Mouse (Mus musculus) small intestine, adult 2 months (tissue): Measurements from ENCODE around the gene Syne1. TPM values are rescaled to one million over a fixed set of nuclear protein-coding genes. Genes with fewer than 3 reads are reported as not detected.

ENCODE experiments used
- H3K27ac ChIP-seq: fragments of 200-500 bp; 2 replicates; pipeline ENCODE4 v1.5.1; 2012; ENCODE audit warnings: low read depth, low read length, control low read depth, inconsistent platforms; ENCODE audit not compliant: insufficient read depth
- H3K27me3 ChIP-seq: fragments of 200-500 bp; 2 replicates; pipeline ENCODE4 v1.6.1; 2012; ENCODE audit warnings: mild to moderate bottlenecking, moderate library complexity, low read length, inconsistent platforms; ENCODE audit not compliant: control insufficient read depth, insufficient read depth
- H3K36me3 ChIP-seq: fragments of 200-500 bp; 2 replicates; pipeline ENCODE4 v1.6.1; 2012; ENCODE audit warnings: mild to moderate bottlenecking, low read length, control low read depth, inconsistent platforms; ENCODE audit not compliant: control insufficient read depth, insufficient read depth
- H3K4me1 ChIP-seq: fragments of 200-500 bp; 2 replicates; pipeline ENCODE4 v1.6.1; 2012; ENCODE audit warnings: low read length, inconsistent platforms, mixed read lengths; ENCODE audit not compliant: control insufficient read depth, insufficient read depth, insufficient read length
- H3K4me3 ChIP-seq: fragments of 200-500 bp; 2 replicates; pipeline ENCODE4 v1.5.1; 2012; ENCODE audit warnings: low read depth, mild to moderate bottlenecking, control low read depth, inconsistent platforms, low read length, moderate library complexity
- CTCF ChIP-seq: fragments of 200-500 bp; IDR thresholded peaks from 2 replicates; pipeline ENCODE4 v1.5.1; 2012; ENCODE audit warnings: low read depth, mild to moderate bottlenecking, control low read depth, inconsistent platforms, low read length, moderate library complexity, mixed read lengths; ENCODE audit not compliant: insufficient replicate concordance, insufficient read length; ENCODE audit errors: extremely low read depth
- POLR2A ChIP-seq: fragments of 200-500 bp; IDR thresholded peaks from 2 replicates; pipeline ENCODE4 v1.6.1; 2012; ENCODE audit warnings: low read depth, mild to moderate bottlenecking, control low read depth, inconsistent platforms, low read length, moderate library complexity
- WGBS: fragments of 180-500 bp; shearing (Covaris S2); methylation state at CpG from one replicate; pipeline ENCODE4 v1.1.7; 2018; 5-methylcytosine and 5-hydroxymethylcytosine counted together
- polyA plus RNA-seq: library from polyadenylated mRNA; depleted of rRNA; stranded (reverse); fragments of >200 nt; gene quantifications from 2 replicates; pipeline ENCODE4 v1.2.3, GENCODE M21; 2012

Syne1 gene
- polyA plus RNA-seq, 1 experiment: 10.0 TPM

DNA sequence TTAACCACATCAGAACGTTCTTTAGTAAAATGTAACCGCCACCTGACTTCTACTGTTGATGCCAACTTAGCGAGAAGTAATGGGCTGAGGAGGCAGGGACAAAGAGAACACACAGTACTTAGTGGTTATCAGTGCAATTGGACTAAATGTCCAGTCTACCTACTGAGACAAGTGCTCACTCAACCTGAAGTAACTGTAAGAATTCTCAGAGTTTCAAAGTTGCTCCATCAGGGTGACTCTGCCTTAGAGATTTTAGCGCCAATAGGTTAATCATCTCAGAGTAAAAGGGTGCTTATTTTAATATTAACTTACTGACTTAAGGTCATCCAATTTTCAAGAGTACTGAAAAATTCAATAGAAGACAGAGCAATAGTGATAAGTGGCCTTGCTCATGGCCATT lies 525.4 kb downstream of the Syne1 start:
- Histone ChIP-seq H3K4me3 (no peak overlapping the region), H3K27me3 (no peaks in the 10 kb centered on the region), H3K4me1 (no peaks in the 10 kb centered on the region), H3K27ac (no peak overlapping the region), H3K36me3 (0 out of 2 replicates have a peak, but pooled peaks cover 2% of the 10 kb centered on the region)
- 92% methylated on average over 4 of the region's 4 CpGs for WGBS
- no peak for TF ChIP-seq CTCF
- no peak for TF ChIP-seq POLR2A

DNA sequence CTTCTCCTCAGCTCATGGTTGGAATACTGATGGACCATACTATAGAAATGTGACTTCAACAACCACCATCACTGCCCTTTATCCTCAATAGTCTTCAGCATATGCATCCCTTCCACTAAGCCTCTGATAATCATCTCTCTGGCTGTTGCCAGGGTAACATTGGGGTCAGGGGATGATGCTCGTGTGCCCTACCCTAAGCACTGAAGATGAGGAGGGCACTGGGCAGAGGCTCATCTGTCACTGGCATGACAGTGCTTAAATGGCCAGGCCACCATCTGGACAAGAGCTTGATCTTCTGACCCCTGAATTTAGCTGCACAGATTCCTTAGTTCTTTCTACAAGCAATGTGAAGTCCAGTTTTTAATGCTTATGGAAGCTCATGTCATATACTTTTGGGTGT lies 534.1 kb downstream of the Syne1 start:
- Histone ChIP-seq H3K27me3 (no peaks in the 10 kb centered on the region), H3K4me3 (no peak overlapping the region), H3K27ac (no peak overlapping the region), H3K4me1 (no peaks in the 10 kb centered on the region), H3K36me3 (no peaks in the 10 kb centered on the region)
- no peak for TF ChIP-seq CTCF
- no peak for TF ChIP-seq POLR2A
- WGBS: 66% methylated on average over 1 of the region's 1 CpGs

DNA sequence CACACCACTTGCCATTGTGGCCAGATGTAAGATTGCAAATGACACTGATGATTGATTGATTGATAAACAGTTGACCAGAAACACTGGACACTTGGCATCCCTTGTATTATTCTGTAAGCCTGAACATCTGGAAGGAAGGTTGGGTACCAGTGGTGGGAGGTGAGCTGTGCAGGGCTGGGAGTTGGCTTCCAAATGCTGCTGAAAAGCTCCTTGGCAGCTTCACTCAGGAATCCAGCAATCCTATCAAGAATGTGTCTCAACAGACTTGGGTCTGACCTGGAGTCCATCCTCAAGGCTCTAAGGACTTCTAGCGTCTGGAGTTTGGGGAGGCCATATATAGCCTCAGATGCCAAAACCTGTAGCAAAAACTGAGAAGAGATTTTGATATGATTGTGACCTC lies 536.3 kb downstream of the Syne1 start:
- Histone ChIP-seq H3K4me1 (no peaks in the 10 kb centered on the region), H3K4me3 (no peak overlapping the region), H3K27me3 (no peaks in the 10 kb centered on the region), H3K27ac (no peak overlapping the region), H3K36me3 (no peaks in the 10 kb centered on the region)
- TF ChIP-seq CTCF: no peak
- TF ChIP-seq POLR2A: no peak
- WGBS: 62% methylated on average over 1 of the region's 1 CpGs

DNA sequence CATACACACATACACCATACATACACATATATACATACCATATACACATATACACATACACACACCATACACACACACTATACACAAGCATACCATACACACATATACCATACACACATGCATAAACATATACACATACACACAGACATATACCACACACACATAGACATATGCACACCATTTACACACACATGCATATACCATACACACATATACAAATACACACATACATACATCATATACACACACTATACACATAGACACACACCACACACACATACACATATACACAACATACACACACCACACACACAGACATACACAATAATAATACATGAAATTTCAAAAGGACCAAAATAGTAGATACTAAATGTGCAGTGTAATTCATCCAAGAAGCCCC lies 539.3 kb downstream of the Syne1 start:
- no peak for TF ChIP-seq POLR2A
- no peak for TF ChIP-seq CTCF
- Histone ChIP-seq H3K36me3 (no peaks in the 10 kb centered on the region), H3K27me3 (no peaks in the 10 kb centered on the region)

DNA sequence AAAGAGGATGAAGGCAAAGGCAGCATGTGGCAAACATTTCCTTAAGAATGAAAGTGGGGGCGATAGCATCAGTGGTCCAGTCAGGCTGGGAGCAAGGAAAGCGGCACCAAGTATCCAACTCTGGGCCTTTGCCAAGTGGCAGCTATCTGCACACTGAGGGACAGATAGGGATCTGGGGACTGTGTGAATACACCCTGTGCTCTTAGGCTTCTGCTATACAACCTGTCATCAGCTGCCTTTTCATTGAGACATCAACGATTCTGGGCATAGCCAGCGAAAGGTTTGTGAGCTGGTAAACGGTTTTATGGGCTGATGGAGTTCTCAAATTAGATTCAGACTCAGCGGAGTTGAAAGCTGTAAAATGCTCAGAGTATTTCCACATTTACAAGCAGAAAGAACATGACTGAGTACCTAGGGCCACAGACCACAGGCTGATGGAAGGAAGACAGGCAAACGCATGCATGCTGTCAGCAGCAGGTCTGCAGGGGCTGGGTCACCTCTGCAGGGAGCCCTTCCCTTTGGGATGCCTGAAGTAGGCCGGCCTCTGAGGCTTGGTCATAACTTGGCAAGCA lies 542.4 kb downstream of the Syne1 start:
- Histone ChIP-seq H3K27me3 (no peaks in the 10 kb centered on the region), H3K4me3 (no peak overlapping the region), H3K27ac (no peak overlapping the region), H3K36me3 (no peaks in the 10 kb centered on the region), H3K4me1 (no peaks in the 10 kb centered on the region)
- TF ChIP-seq CTCF (no peak), POLR2A (no peak)
- 78% methylated on average over 8 of the region's 8 CpGs for WGBS

More for the DNA sequence above, 539.3 kb downstream of the Syne1 start:
- Histone ChIP-seq H3K27ac (no peak overlapping the region), H3K4me3 (no peak overlapping the region), H3K4me1 (no peaks in the 10 kb centered on the region)

DNA sequence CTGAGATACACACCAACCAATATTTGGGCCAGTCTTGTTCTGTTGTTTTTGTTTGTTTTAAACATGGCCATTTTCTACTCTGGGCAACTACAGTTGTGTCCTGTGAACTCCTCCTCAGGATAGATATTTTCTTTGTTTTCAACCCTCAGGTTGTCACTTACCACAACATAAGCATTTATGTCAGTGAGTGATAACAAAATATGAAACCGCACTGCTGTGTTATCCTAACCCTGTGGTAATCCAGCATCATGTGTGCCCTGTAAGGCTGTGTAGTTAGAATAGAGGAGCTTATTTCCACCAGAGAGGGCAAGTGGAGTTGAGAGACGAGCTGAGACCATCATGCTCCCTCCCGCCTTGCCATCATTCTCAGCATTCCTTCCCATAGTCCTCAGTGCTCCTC lies 554.7 kb downstream of the Syne1 start:
- Histone ChIP-seq H3K4me1 (no peaks in the 10 kb centered on the region), H3K27me3 (no peaks in the 10 kb centered on the region), H3K36me3 (no peaks in the 10 kb centered on the region), H3K4me3 (no peak overlapping the region), H3K27ac (no peak overlapping the region)
- WGBS: 81% methylated on average over 3 of the region's 3 CpGs
- TF ChIP-seq POLR2A (no peak), CTCF (no peak)

DNA sequence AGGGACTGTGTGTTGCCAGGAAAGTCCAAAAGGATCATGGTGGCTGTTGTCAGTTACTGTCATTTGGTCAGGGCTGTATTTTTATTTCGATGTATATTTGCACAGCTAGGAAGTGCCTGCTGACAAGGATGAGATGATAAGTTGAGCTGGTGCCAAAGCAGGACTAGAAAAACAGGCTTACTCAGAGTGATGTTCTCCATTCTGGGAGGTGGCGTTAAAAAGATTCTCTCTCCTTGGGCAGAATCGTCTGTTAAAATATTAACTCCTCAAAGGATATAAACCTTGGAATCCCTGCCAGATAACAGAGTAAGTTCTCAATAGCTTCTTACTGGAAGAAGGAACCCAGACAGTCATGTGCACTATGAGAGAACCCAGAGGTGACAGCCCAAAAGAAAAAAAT lies 557.5 kb downstream of the Syne1 start:
- Histone ChIP-seq H3K27me3 (no peaks in the 10 kb centered on the region), H3K36me3 (no peaks in the 10 kb centered on the region), H3K27ac (no peak overlapping the region), H3K4me1 (no peaks in the 10 kb centered on the region), H3K4me3 (no peak overlapping the region)
- TF ChIP-seq CTCF (no peak), POLR2A (no peak)
- WGBS: 28% methylated on average over 3 of the region's 3 CpGs
